ENCODE assay signal across 10 mouse cellular contexts in genomic region chr11:5691775-5692174, GRCm38 (mm10). TPM values are rescaled to one million over a fixed set of nuclear protein-coding genes. Genes with fewer than 3 reads are reported as not detected.
DNase-seq lines count a peak whose midpoint lies in the region; ATAC-seq and TF ChIP-seq lines count a peak whose summit lies in the region.
"Had no signal": no experiment of that assay in that cellular context is flagged by ENCODE, and none has a peak within 500 bp of the region (broad histone marks: within the 10 kb centered on the region; RNA-seq: fewer than 3 reads in every experiment).

No protein-coding gene starts in this region.

- H3K4me3 ChIP-seq in intestine, postnatal 0 days (ENCODE audit: low read depth, low read length), result no peak overlapping the region
- no peak overlapping the region for H3K4me3 ChIP-seq in midbrain, embryonic 10.5 days
- H3K4me3 ChIP-seq: heart, embryonic 13.5 days; midbrain, embryonic 12.5 days had no signal

- H3K4me1 ChIP-seq in intestine, postnatal 0 days (replicated peaks; ENCODE audit: control insufficient read depth, insufficient read depth, low read length), result no peaks in the 10 kb centered on the region
- H3K4me1 ChIP-seq in midbrain, embryonic 10.5 days, result no peaks in the 10 kb centered on the region
- H3K4me1 ChIP-seq: heart, embryonic 13.5 days; midbrain, embryonic 12.5 days had no signal

- no peak overlapping the region for H3K27ac ChIP-seq in intestine, postnatal 0 days (ENCODE audit: low read depth, low read length)
- H3K27ac ChIP-seq in midbrain, embryonic 10.5 days (replicated peaks), result no peak overlapping the region
- H3K27ac ChIP-seq: heart, embryonic 13.5 days; midbrain, embryonic 12.5 days had no signal

- DNase-seq in cerebellum, postnatal 10 days, result peak; percentile 74 to 75
- DNase-seq in cerebellum, adult 11 months, result no peak
- DNase-seq in layer of hippocampus, postnatal 10 days (ENCODE audit: low spot score in 2 of 2), result peak; percentile 60 to 65
- no peak for DNase-seq in layer of hippocampus, postnatal 36 days
- DNase-seq in ZHBTc4 (ENCODE audit: low read depth, low spot score), result peak; percentile 69
- peak; percentile 2 for DNase-seq in retina, adult 2 months (ENCODE audit: low read depth, low spot score)
- no peak for DNase-seq in midbrain, embryonic 10.5 days (ENCODE audit: low spot score)

- no peaks in the 10 kb centered on the region for H3K36me3 ChIP-seq in intestine, postnatal 0 days (ENCODE audit: control insufficient read depth, insufficient read depth)
- H3K36me3 ChIP-seq in midbrain, embryonic 10.5 days, result no peaks in the 10 kb centered on the region
- H3K36me3 ChIP-seq: heart, embryonic 13.5 days; midbrain, embryonic 12.5 days had no signal

- H3K4me2 ChIP-seq in intestine, postnatal 0 days (replicated peaks; ENCODE audit: low read depth), result no peak overlapping the region
- H3K4me2 ChIP-seq: heart, embryonic 13.5 days; midbrain, embryonic 12.5 days had no signal

- H3K27me3 ChIP-seq in intestine, postnatal 0 days (replicated peaks; ENCODE audit: control insufficient read depth, insufficient read depth, low read length), result no peaks in the 10 kb centered on the region
- H3K27me3 ChIP-seq in midbrain, embryonic 10.5 days (ENCODE audit: low read depth, poor library complexity, severe bottlenecking), result no peaks in the 10 kb centered on the region
- H3K27me3 ChIP-seq: heart, embryonic 13.5 days; midbrain, embryonic 12.5 days had no signal

- 23% methylated on average over 7 of the region's 7 CpGs for WGBS in intestine, postnatal 0 days
- 39% methylated on average over 7 of the region's 7 CpGs for WGBS in midbrain, embryonic 10.5 days

- H3K9me3 ChIP-seq in intestine, postnatal 0 days (ENCODE audit: control insufficient read depth), result no peaks in the 10 kb centered on the region
- H3K9me3 ChIP-seq in midbrain, embryonic 10.5 days (replicated peaks), result peaks cover 7% of the 10 kb centered on the region; the same call in 1 of the 2 replicates

- no peak for ATAC-seq in intestine, postnatal 0 days

- peak; percentile 77 for TF ChIP-seq CTCF in intestine, postnatal 0 days (IDR thresholded peaks at IDR 0.05; ENCODE audit: low read depth)

- H3K9ac ChIP-seq in intestine, postnatal 0 days (ENCODE audit: low read depth, low read length), result no peak overlapping the region
- H3K9ac ChIP-seq: heart, embryonic 13.5 days; midbrain, embryonic 12.5 days had no signal

RNA-seq across cellular contexts. Expression of gene Mrps24, which starts 23.7 kb away (rescaled TPM):
- total RNA-seq in layer of hippocampus, postnatal 10 days (2021), result 10 to 100 TPM; 87.1 to 92.2 TPM
- total RNA-seq in layer of hippocampus, postnatal 36 days (2021), result 10 to 100 TPM; 67.6 to 72.2 TPM
- 173 and 190 TPM in 2 replicates for polyA plus RNA-seq in intestine, postnatal 0 days (2015; fragmentation: Nextera tagmentation; extraction: Ambion mirVana)
- 155 and 159 TPM in 2 replicates for polyA plus RNA-seq in midbrain, embryonic 10.5 days (2016; fragmentation: Nextera tagmentation; extraction: Ambion mirVana)

Comparison
In these comparisons a context has a peak if more than half of its experiments do, and no peak if none do; other contexts are left out.
1. DNase-seq: peak in cerebellum, postnatal 10 days (2 of 2), layer of hippocampus, postnatal 10 days (2 of 2), ZHBTc4 (single experiment) and retina, adult 2 months (single experiment); none in cerebellum, adult 11 months (single experiment), layer of hippocampus, postnatal 36 days (0 of 2) and midbrain, embryonic 10.5 days (single experiment).